Mouse (Mus musculus) hindlimb bud, embryonic 11.5 days (tissue): ENCODE measurements around the gene Plxdc2.

Source experiments
- DNase-seq: peaks from one replicate; pipeline ENCODE4 v3.0.0-alpha.2; 2012; ENCODE audit warnings: low read depth, low spot score; ENCODE audit errors: extremely low spot score

Plxdc2 gene

GRCm38 (mm10) chr2:16568263-16568662 is 212.2 kb downstream of the Plxdc2 start:
- DNase-seq: no peak

GRCm38 (mm10) chr2:16571169-16571751 is 215.2 kb downstream of the Plxdc2 start:
- no peak for DNase-seq

DNA sequence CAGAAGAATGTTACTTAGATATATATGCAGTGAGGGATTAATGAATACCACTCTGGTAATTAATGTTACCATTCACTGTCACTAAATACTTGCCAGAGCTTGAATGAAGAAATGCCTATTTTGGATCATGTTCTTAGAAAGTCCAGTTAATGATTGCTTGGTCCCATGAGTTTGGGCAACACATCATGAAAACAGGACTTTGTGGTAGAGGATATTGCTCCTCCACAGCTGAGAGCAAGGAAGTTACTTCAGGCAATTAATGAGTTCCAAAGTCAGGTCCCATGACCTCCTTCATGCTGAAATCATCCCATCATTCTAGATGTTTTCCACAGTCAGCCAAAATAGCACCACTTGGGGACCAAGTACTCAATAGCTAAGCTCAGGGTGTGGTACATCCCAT is 220.5 kb downstream of the Plxdc2 start:
- DNase-seq: no peak

- peak; percentile 8 for DNase-seq
Observed at GRCm38 (mm10) chr2:16578153-16578552, 222.0 kb downstream of the Plxdc2 start.

DNA sequence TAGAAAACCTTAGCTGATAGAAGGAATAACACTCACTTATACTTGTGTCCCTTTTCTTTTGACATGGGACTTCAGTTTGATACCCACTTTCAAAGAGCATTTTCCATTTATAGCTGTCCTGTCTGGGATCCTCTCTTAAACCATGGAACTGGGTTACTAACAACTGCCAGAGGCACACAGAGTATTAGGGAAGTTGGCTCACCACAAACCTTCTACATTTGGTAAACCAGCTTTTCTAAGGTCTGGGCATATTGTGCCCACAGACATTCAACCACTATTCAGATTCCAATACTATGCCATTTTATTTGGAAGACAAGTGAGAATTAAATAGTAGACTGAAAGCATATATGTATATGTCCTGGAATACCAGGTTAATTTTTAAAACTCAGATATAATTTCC is 232.4 kb downstream of the Plxdc2 start:
- no peak for DNase-seq

GRCm38 (mm10) chr2:16595451-16595850 is 239.3 kb downstream of the Plxdc2 start:
- DNase-seq: no peak

DNA sequence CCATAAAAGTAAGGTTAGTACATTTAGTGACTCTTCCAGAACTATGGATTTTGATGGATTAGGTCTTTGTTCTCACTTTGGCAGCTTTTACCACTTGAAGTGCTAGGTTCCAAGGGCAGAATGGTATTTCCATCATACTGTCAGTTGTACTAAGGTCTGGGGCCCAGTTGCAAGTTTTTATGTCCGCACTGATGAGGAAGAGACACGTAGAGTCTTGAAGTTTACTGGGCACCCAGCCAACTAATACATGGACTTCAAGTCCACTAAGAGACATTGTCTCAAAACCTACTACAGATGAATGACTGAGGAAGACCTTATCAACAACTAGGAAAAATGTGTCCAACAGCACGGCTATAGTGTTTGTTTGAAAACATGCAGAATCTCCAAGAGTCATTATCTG is 242.1 kb downstream of the Plxdc2 start:
- DNase-seq: no peak

DNA sequence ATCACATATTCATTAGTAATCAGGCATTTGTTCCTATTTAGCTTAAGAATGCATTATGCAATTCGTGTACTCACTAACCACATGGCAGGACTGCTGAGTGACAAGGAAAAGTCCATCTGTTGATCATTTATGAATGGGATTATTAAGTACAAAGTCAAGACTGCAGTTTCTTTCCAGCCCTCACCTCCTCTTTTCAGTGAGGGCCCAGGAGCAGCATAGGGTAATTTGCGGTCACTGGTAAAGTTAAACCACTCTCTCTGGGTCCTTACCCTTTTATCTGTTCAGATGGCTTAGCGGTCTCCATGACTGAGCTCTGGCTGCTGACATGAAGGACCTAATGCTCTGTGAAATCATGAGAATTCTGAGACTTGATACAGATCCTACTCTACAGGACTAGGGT is 248.2 kb downstream of the Plxdc2 start:
- DNase-seq: no peak

- DNase-seq: no peak
Observed at GRCm38 (mm10) chr2:16607792-16608586, 251.9 kb downstream of the Plxdc2 start.

DNA sequence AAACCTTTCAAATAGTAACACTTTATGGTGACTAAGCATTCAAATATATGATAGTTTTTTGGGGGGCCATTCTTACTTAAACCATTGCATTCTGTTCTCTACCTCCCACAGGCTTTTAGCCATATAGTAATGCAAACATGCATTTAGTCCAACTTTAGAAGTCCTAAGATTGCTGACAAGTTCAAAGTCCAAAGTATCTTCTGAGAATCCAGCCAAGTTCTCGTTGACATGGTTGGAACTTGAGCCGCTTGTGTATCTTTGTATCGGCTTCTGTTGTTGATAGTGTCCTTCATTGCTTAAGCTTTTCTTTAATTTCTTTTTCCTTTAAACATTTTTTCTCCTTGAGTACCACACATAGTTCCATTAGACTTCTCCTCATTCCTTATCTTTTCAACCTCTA is 286.0 kb downstream of the Plxdc2 start:
- no peak for DNase-seq

DNA sequence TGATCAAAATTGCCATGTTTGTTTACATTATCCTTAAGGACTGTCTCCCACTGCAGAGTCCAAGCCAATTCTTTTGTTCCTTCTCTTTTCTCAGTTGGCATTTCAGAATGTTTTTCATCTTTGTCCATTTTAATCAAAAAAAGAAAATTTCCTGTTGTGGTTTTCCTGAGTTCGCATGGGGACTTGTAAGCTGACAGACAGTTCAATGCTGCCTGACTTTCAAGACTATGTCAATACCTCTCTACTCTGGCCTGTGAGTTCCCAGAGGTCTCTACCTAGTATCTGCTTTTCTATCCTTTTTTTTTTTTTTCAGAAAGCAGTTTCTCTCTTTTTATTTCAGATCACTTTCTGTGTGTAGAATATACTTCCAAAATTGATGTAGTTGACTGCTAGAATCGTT is 295.6 kb downstream of the Plxdc2 start:
- no peak for DNase-seq

DNA sequence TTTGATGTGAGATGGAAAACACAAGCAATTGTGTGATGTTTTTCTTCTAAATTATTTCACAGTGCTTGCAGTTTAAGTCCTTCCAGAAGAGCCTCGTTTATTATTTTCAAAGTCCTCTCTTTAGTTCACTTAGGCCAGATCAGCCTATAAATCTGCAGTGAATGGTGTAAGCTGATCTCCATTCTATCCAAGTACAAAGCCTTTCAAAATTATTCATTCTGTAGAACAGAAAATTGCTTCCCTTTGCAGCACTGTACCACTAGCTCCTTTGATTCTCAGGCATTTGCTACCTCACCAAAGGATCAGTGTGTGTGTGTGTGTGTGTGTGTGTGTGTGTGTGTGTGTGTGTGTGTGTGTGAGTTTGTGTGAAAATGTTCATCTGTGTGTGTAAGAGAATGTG is 308.4 kb downstream of the Plxdc2 start:
- DNase-seq: no peak

- no peak for DNase-seq
Observed at GRCm38 (mm10) chr2:16668391-16668790, 312.3 kb downstream of the Plxdc2 start.

DNA sequence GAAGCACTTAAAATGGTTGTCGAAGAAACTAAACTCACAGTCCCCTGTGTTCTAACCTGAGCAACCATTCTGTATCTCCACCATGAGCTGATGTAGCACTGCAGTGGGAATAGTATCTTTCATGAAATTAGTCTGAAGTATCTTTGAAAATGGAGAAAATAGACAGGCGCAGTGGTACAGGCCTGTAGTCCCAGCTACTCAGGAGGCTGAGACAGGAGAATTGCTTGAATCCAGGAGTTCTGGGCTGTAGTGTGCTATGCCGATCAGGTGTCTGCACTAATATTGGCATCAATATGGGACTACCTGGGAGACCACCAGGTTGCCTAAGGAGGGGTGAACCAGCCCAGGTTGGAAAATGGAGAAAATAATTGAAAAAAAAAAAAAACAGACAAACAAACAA is 326.8 kb downstream of the Plxdc2 start:
- no peak for DNase-seq

DNA sequence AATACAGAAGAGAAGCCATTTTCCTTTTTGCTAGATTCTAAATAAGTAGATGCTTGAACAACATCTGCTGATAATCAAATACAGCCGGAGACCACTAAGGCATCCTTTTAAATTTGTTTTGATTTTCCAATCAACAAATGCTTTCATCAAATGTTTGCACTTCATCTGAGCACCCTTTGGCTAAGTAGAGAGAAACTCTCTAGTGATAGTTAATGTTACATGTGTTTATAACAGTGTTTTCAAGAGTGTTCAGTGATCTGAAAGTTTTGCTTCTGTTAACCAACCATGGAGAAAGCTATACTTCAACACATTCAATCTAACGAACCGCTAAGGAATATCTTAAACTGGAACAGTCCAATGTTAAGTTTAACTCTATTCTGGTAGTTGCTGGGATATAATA is 327.6 kb downstream of the Plxdc2 start:
- no peak for DNase-seq

GRCm38 (mm10) chr2:16684529-16684928 is 328.4 kb downstream of the Plxdc2 start:
- no peak for DNase-seq

GRCm38 (mm10) chr2:16696390-16696789 is 340.3 kb downstream of the Plxdc2 start:
- DNase-seq: no peak

DNA sequence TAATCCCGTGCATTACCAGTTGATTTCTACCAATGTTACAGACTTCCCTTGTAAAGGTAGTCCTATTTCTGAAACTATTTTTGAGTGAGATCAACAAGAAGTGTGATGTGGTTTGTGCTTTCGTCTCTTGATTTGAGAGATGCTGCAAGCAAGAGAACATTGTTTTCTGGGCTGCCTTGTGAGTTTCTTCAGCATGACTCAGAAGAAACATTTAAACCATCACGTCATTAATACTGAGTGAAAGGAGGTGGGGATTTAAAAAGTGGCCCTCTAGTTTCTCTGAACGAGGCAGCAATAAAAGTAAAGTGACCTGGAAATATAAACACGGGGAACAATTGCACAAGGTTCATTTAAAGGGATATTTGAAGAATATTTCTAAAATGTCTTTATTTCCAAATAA is 341.1 kb downstream of the Plxdc2 start:
- no peak for DNase-seq

GRCm38 (mm10) chr2:16706227-16706626 is 350.1 kb downstream of the Plxdc2 start:
- no peak for DNase-seq

GRCm38 (mm10) chr2:16709885-16710284 is 353.8 kb downstream of the Plxdc2 start:
- no peak for DNase-seq

- no peak for DNase-seq
Observed at GRCm38 (mm10) chr2:16731033-16731432, 374.9 kb downstream of the Plxdc2 start.

DNA sequence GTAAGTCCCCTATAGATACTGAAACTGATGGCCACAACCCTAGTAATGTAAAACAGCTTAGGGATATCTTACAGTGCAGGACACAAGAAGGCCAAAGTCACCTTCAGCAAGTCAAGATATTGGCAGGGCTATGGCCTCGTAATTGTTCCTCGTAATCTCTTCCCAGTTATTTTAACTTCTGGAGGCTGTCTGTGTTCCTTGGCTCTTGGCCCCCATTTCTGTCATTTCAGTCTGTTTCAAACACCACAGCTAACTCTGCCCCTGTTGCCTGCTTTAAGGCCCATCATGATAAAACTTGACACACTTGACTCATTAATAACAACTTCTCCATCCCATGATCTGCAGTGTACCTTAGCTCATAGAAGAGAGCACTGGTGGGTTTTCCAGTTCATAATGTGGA is 378.3 kb downstream of the Plxdc2 start:
- DNase-seq: no peak

- no peak for DNase-seq
Observed at GRCm38 (mm10) chr2:16738241-16738640, 382.1 kb downstream of the Plxdc2 start.
